Mouse (Mus musculus) megakaryocyte-erythroid progenitor cell, adult 5 weeks (primary cell): ENCODE measurements around the gene Mum1. TPM values are rescaled to one million over a fixed set of nuclear protein-coding genes. Genes with fewer than 3 reads are reported as not detected.

Experiments used
- polyA plus RNA-seq: library from polyadenylated mRNA; stranded (reverse); fragments of >175 nt; gene quantifications from 2 replicates; pipeline ENCODE4 v1.2.3, GENCODE M21; 2012

The Mum1 gene
- 29.1 and 31.3 TPM in 2 replicates for polyA plus RNA-seq

GRCm38 (mm10) chr10:80226416-80227165 is at the start of gene Mum1:
Gene Mum1 (plus strand): TSS chr10:80226434.

GRCm38 (mm10) chr10:80179068-80180051 is 46.9 kb upstream of the Mum1 start, which contains the start of gene Efna2:
Gene Efna2 (plus strand): TSS chr10:80179482.

GRCm38 (mm10) chr10:80248971-80249640 is 22.9 kb downstream of the Mum1 start, which contains the start of gene Ndufs7:
Gene Ndufs7 (plus strand): TSS chr10:80249121.

DNA sequence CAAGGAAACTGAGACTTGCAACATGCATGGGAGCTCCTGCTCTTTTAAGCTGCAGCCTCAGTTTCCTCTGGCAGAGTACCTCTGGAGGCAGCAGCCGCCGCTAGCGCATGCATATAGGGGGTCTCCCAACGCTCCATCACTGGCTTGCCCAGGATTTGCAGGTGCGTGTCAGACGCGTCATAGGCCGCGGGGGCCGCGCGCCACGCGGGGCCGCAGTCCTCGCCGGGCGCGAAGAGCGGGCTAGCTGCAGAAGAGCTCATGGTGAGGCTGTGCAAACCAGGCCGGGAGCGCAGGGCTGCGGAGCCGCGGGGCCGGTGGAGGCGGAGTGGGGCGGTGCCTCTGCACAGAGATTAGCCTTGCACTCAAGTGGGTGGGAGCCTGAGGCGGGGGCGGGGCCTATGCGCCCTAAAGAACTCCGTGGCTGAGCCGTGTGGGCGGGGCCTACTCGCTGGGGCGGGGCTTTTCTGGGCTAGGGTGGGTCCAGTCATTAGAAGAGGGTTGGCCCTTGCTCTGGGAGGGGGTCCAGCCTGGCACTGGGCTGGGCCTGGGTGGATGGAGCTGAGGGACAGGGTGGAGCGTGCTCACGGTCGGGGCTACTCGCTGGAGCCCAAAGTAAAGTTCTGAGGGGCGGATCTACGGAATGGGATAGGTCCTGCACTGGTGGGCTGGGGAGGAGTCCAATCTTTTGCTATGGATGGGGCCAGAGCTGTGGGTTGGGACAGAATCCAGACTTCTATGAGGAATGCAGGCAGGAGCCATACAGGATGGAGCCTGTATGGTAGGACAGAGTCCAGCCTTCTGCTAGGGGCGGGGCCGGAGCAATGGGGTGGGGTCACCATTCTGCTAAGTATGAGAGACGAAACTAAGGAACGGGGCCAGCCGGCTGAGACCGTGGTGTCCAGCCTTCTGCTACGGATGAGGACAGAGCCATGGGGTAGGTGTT is 34.7 kb downstream of the Mum1 start, which contains the start of the genes Gamt and Dazap1:
Gene Gamt, minus strand, starts transcription at position 371 of the 943 bp plus-strand sequence.
Gene Dazap1, plus strand, starts transcription at position 845 of the 943 bp plus-strand sequence.

DNA sequence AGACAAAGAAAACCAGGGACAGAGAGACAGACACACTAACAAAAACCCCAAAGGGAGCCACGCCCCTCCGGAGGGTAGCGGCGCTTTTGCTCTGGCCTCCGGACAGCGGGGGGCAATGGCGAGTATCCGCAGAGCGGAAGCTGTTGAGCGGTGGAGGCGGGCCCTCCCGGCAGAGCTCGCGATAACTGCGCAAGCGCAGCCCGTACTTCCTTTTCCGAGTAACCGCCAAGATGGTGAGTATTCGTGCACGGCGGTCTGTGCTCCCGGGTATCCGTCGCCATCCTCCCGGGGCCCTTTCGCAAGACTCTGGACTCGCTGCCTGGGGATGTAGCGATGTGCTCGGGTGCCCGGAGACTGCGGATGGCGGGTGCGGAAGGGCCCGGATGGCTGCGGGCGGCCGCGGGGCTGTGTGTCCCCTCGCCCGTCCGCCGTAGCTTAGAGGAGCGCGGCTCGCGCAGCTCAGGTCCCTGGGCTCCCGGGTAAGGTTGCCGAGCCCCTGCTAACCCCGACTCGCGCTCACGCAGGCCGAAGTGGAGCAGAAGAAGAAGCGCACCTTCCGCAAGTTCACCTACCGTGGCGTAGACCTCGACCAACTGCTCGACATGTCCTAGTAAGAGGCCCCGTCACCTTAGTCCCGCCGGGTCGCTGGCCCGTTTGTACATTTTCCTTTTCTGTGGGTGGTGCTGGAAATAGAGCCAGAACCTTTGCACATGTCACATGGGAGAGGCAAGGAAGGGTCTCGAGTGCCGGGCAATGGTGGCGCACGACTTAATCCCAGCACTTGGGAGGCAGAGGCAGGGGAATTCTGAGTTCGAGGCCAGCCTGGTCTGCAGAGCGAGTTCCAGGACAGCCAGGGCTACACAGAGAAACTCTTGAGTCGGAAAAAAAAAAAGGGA is 66.3 kb downstream of the Mum1 start, which contains the start of gene Rps15:
Gene Rps15, plus strand, starts transcription at position 203 of the 896 bp plus-strand sequence.

Other genes with a start within 250 kb of the Mum1 start
- gene Tmem259, start 242.1 kb upstream of the Mum1 start, polyA plus RNA-seq = 378 and 414 TPM in 2 replicates
- 245 and 295 TPM in 2 replicates for gene Cnn2, start 237.8 kb upstream of the Mum1 start, polyA plus RNA-seq
- gene Abca7, start 229.9 kb upstream of the Mum1 start, polyA plus RNA-seq = 54.4 and 60.8 TPM in 2 replicates
- gene Arhgap45, start 209.8 kb upstream of the Mum1 start, polyA plus RNA-seq = 397 and 427 TPM in 2 replicates
- 217 and 273 TPM in 2 replicates for gene Polr2e, start 186.6 kb upstream of the Mum1 start, polyA plus RNA-seq
- 1,103 and 1,136 TPM in 2 replicates for gene Gpx4, start 179.3 kb upstream of the Mum1 start, polyA plus RNA-seq
- gene Sbno2, start 120.9 kb upstream of the Mum1 start, polyA plus RNA-seq = 77.6 and 78.0 TPM in 2 replicates
- 176 and 185 TPM in 2 replicates for gene Stk11, start 110.6 kb upstream of the Mum1 start, polyA plus RNA-seq
- gene Atp5d, start 87.8 kb upstream of the Mum1 start, polyA plus RNA-seq = 1,245 and 1,266 TPM in 2 replicates
- 32.3 and 53.4 TPM in 2 replicates for gene Cbarp, start 85.6 kb upstream of the Mum1 start, polyA plus RNA-seq
- gene Midn, start 78.2 kb upstream of the Mum1 start, polyA plus RNA-seq = 312 and 336 TPM in 2 replicates
- 43.7 and 63.7 TPM in 2 replicates for gene Cirbp, start 60.4 kb upstream of the Mum1 start, polyA plus RNA-seq
- 9.2 and 11.3 TPM in 2 replicates for gene 1600002K03Rik, start 53.5 kb upstream of the Mum1 start, polyA plus RNA-seq
- gene Efna2, start 47.0 kb upstream of the Mum1 start, polyA plus RNA-seq = 1.1 and 2.4 TPM in 2 replicates
- gene Ndufs7, start 22.7 kb downstream of the Mum1 start, polyA plus RNA-seq = 178 and 185 TPM in 2 replicates
- gene Gamt, start 34.6 kb downstream of the Mum1 start, polyA plus RNA-seq = 5.0 and 5.2 TPM in 2 replicates
- gene Dazap1, start 35.1 kb downstream of the Mum1 start, polyA plus RNA-seq = 594 and 636 TPM in 2 replicates
- gene Rps15, start 66.0 kb downstream of the Mum1 start, polyA plus RNA-seq = 9,463 and 9,670 TPM in 2 replicates
- 0.43 and 0.77 TPM in 2 replicates for gene Apc2, start 69.5 kb downstream of the Mum1 start, polyA plus RNA-seq
- gene 2310011J03Rik, start 94.1 kb downstream of the Mum1 start, polyA plus RNA-seq = 74.9 and 88.4 TPM in 2 replicates
- 18.0 and 23.1 TPM in 2 replicates for gene Pcsk4, start 103.1 kb downstream of the Mum1 start, polyA plus RNA-seq
- gene Reep6, start 103.5 kb downstream of the Mum1 start, polyA plus RNA-seq = 13.1 and 18.3 TPM in 2 replicates
- 7.0 and 10.4 TPM in 2 replicates for gene Adamtsl5, start 122.0 kb downstream of the Mum1 start, polyA plus RNA-seq
- 0.23 and 0.25 TPM in 2 replicates for gene Plk5, start 130.0 kb downstream of the Mum1 start, polyA plus RNA-seq
- gene Mex3d, start 161.2 kb downstream of the Mum1 start, polyA plus RNA-seq = 29.8 and 33.4 TPM in 2 replicates
- gene Mbd3, start 173.1 kb downstream of the Mum1 start, polyA plus RNA-seq = 234 and 278 TPM in 2 replicates
- 1,352 and 1,389 TPM in 2 replicates for gene Uqcr11, start 180.4 kb downstream of the Mum1 start, polyA plus RNA-seq
- gene Tcf3, start 207.2 kb downstream of the Mum1 start, polyA plus RNA-seq = 552 and 623 TPM in 2 replicates